In the genomic region with DNA sequence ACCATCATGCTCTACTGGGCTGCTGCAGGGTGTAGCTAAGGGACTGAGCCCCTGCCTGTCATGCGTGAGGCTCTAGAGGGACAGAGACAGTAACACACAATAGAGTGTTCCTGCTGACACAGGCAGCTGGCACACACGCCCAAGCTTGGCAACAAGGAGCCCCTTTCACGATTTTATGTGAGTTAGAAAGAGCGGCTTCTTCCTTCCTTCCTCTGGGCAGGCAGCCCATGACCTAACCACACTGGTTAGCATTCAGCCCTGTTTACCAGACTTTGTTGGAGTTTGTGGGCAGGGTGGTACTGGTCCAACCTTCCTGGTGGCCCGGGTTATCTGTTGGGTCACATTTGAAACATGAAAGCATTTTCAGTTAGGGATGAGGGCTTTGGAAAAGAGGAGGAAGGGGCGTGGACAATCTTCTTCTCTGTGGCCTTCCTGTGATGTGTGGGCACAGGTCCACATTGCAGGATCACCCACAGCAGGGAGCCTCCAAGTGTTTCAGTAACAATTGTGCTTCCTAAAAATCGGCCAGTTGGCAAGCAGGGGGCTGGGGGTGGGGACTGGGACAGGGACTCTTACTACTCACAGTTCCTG, we compare ENCODE assay signal across 9 mouse cellular contexts. TPM values are rescaled to one million over a fixed set of nuclear protein-coding genes. Genes with fewer than 3 reads are reported as not detected.
DNase-seq lines count a peak whose midpoint lies in the region; ATAC-seq and TF ChIP-seq lines count a peak whose summit lies in the region.
"Had no signal": no experiment of that assay in that cellular context is flagged by ENCODE, and none has a peak within 500 bp of the region (broad histone marks: within the 10 kb centered on the region; RNA-seq: fewer than 3 reads in every experiment).

No protein-coding gene starts in this region.

- TF ChIP-seq CTCF in gastrocnemius, adult 2 months (IDR thresholded peaks at IDR 0.05): no peak
- no peak for TF ChIP-seq CTCF in stomach, postnatal 0 days (IDR thresholded peaks at IDR 0.05; ENCODE audit: low read depth)

- no peak for TF ChIP-seq EP300 in stomach, postnatal 0 days (optimal IDR thresholded peaks at IDR 0.05)

- no peaks in the 10 kb centered on the region for H3K27me3 ChIP-seq in embryonic facial prominence, embryonic 15.5 days
- H3K27me3 ChIP-seq in lung, embryonic 16.5 days (ENCODE audit: control insufficient read depth, insufficient read depth, low read depth, low read length): no peaks in the 10 kb centered on the region
- H3K27me3 ChIP-seq in stomach, postnatal 0 days (ENCODE audit: control insufficient read depth, insufficient read depth, low read length): no peaks in the 10 kb centered on the region
- H3K27me3 ChIP-seq: Patski had no signal

- peaks cover 11% of the 10 kb centered on the region for H3K4me1 ChIP-seq in embryonic facial prominence, embryonic 15.5 days
- no peaks in the 10 kb centered on the region; the same call in 1 of the 2 replicates for H3K4me1 ChIP-seq in lung, embryonic 16.5 days (replicated peaks; ENCODE audit: control insufficient read depth, insufficient read depth, low read length)
- H3K4me1 ChIP-seq in stomach, postnatal 0 days (replicated peaks; ENCODE audit: control insufficient read depth, insufficient read depth): no peaks in the 10 kb centered on the region

- peak; percentile 75 for ATAC-seq in embryonic facial prominence, embryonic 15.5 days (ENCODE audit: insufficient number of reproducible peaks, low FRiP score, low TSS enrichment, low read depth)
- peak; percentile 56 for ATAC-seq in lung, embryonic 16.5 days (ENCODE audit: low read depth)
- peak; percentile 38; the same call in 1 of the 2 replicates for ATAC-seq in stomach, postnatal 0 days (ENCODE audit: low FRiP score, low TSS enrichment)
- ATAC-seq: Patski had no signal

- H3K4me2 ChIP-seq in embryonic facial prominence, embryonic 15.5 days (replicated peaks): no peak overlapping the region
- no peak overlapping the region for H3K4me2 ChIP-seq in lung, embryonic 16.5 days (ENCODE audit: low read depth, low read length)
- no peak overlapping the region for H3K4me2 ChIP-seq in stomach, postnatal 0 days (replicated peaks; ENCODE audit: low read depth)

- H3K36me3 ChIP-seq in embryonic facial prominence, embryonic 15.5 days: no peaks in the 10 kb centered on the region
- no peaks in the 10 kb centered on the region for H3K36me3 ChIP-seq in lung, embryonic 16.5 days (ENCODE audit: control insufficient read depth, insufficient read depth, low read length)
- H3K36me3 ChIP-seq in stomach, postnatal 0 days (ENCODE audit: control insufficient read depth, insufficient read depth, low read length): no peaks in the 10 kb centered on the region

- peak; percentile 45 for DNase-seq in gastrocnemius, adult 2 months
- DNase-seq in gastrocnemius, postnatal 25 days: no peak
- DNase-seq in CD4-positive helper T cell, adult 2 months (ENCODE audit: low read depth, low spot score): peak; percentile 51
- peak; percentile 56 to 70 for DNase-seq in kidney, postnatal 36 days
- no peak for DNase-seq in stomach, postnatal 0 days (ENCODE audit: low spot score)
- no peak for DNase-seq in embryo, embryonic 10 days (ENCODE audit: low spot score)

- no peak overlapping the region for H3K9ac ChIP-seq in embryonic facial prominence, embryonic 15.5 days
- no peak overlapping the region for H3K9ac ChIP-seq in lung, embryonic 16.5 days (ENCODE audit: low read length)
- no peak overlapping the region for H3K9ac ChIP-seq in stomach, postnatal 0 days (ENCODE audit: low read length)

- H3K27ac ChIP-seq in gastrocnemius, adult 2 months: peak overlapping the region; percentile 35
- peak overlapping the region; percentile 45 for H3K27ac ChIP-seq in embryonic facial prominence, embryonic 15.5 days (replicated peaks)
- peak overlapping the region; percentile 49; the same call in 1 of the 2 replicates for H3K27ac ChIP-seq in lung, embryonic 16.5 days (ENCODE audit: low read length)
- H3K27ac ChIP-seq in stomach, postnatal 0 days (replicated peaks): no peak overlapping the region

- no peaks in the 10 kb centered on the region for H3K9me3 ChIP-seq in embryonic facial prominence, embryonic 15.5 days (replicated peaks)
- H3K9me3 ChIP-seq in lung, embryonic 16.5 days (ENCODE audit: control insufficient read depth, low read length): no peaks in the 10 kb centered on the region
- H3K9me3 ChIP-seq in stomach, postnatal 0 days (ENCODE audit: control insufficient read depth, low read length): no peaks in the 10 kb centered on the region

- no peak overlapping the region; the same call in 1 of the 2 replicates for H3K4me3 ChIP-seq in gastrocnemius, adult 2 months
- H3K4me3 ChIP-seq in embryonic facial prominence, embryonic 15.5 days (replicated peaks): no peak overlapping the region
- H3K4me3 ChIP-seq in lung, embryonic 16.5 days (ENCODE audit: low read length): no peak overlapping the region
- H3K4me3 ChIP-seq in stomach, postnatal 0 days (ENCODE audit: low read depth, low read length): no peak overlapping the region

- intact Hi-C loops in gastrocnemius, adult 2 months (cut with DNase I): no loop called here

- WGBS in embryonic facial prominence, embryonic 15.5 days: 46% methylated on average over 7 of the region's 7 CpGs
- WGBS in lung, embryonic 16.5 days: 44% methylated on average over 7 of the region's 7 CpGs
- WGBS in stomach, postnatal 0 days: 35% methylated on average over 7 of the region's 7 CpGs

RNA-seq across cellular contexts. Expression of a gene that starts 47.9 kb away (rescaled TPM):
- total RNA-seq in gastrocnemius, adult 2 months (2021): 10 to 100 TPM; 13.4 to 15.9 TPM
- total RNA-seq in gastrocnemius, postnatal 25 days (2021): 10 to 100 TPM; 14.1 to 16.1 TPM
- 95.1 and 100 TPM in 2 replicates for polyA plus RNA-seq in embryonic facial prominence, embryonic 15.5 days (2015; fragmentation: Nextera tagmentation; extraction: Ambion mirVana)
- 50.5 and 51.3 TPM in 2 replicates for polyA plus RNA-seq in lung, embryonic 16.5 days (2015; fragmentation: Nextera tagmentation; extraction: Ambion mirVana)
- polyA plus RNA-seq in stomach, postnatal 0 days (2015; fragmentation: Nextera tagmentation; extraction: Ambion mirVana): 50.8 TPM in 2 replicates

Comparison
In these comparisons a context has a peak if more than half of its experiments do, and no peak if none do; other contexts are left out.
1. DNase-seq: peak in gastrocnemius, adult 2 months (single experiment), CD4-positive helper T cell, adult 2 months (single experiment) and kidney, postnatal 36 days (2 of 2); none in gastrocnemius, postnatal 25 days (single experiment), stomach, postnatal 0 days (single experiment) and embryo, embryonic 10 days (single experiment).
2. Peak in every context shown above with its lines, with median percentiles within 50 percentile points of each other: ATAC-seq.